Mouse (Mus musculus): ENCODE measurements around the gene Fthl17d. TPM values are rescaled to one million over a fixed set of nuclear protein-coding genes. Genes with fewer than 3 reads are reported as not detected.

The Fthl17d gene
- polyA plus RNA-seq (2015; fragmentation: Nextera tagmentation; extraction: Ambion mirVana): not detected in 2 replicates

GRCm38 (mm10) chrX:8986655-8987054, at the start of gene Fthl17d:
TSS of gene Fthl17d (minus strand) at chrX:8986755.

GRCm38 (mm10) chrX:9033193-9033592, 46.6 kb upstream of the Fthl17d start, which contains the start of gene Fthl17e:
TSS of gene Fthl17e (plus strand) at chrX:9033493.

GRCm38 (mm10) chrX:8976459-8976858, 10.1 kb downstream of the Fthl17d start, which contains the start of gene Fthl17c:
TSS of gene Fthl17c (minus strand) at chrX:8976559.

GRCm38 (mm10) chrX:8962875-8963274, 23.7 kb downstream of the Fthl17d start, which contains the start of gene Fthl17b:
TSS of gene Fthl17b (minus strand) at chrX:8962975.

Other genes with a start within 250 kb of the Fthl17d start
- gene Ssx9, start 238.3 kb downstream of the Fthl17d start, polyA plus RNA-seq (2015; fragmentation: Nextera tagmentation; extraction: Ambion mirVana): not detected in 2 replicates
- gene Ssxb5, start 183.1 kb downstream of the Fthl17d start, polyA plus RNA-seq (2015; fragmentation: Nextera tagmentation; extraction: Ambion mirVana): not detected in 2 replicates
- gene Gm6592, start 142.8 kb downstream of the Fthl17d start, polyA plus RNA-seq (2015; fragmentation: Nextera tagmentation; extraction: Ambion mirVana): not detected in 2 replicates
- gene Gm5751, start 112.5 kb downstream of the Fthl17d start, polyA plus RNA-seq (2015; fragmentation: Nextera tagmentation; extraction: Ambion mirVana): not detected in 2 replicates
- gene B630019K06Rik, start 94.4 kb downstream of the Fthl17d start, polyA plus RNA-seq (2015; fragmentation: Nextera tagmentation; extraction: Ambion mirVana): 41.5 and 51.1 TPM in 2 replicates
- gene Fthl17b, start 23.8 kb downstream of the Fthl17d start, polyA plus RNA-seq (2015; fragmentation: Nextera tagmentation; extraction: Ambion mirVana): not detected in 2 replicates
- not detected in 2 replicates for gene Fthl17c, start 10.2 kb downstream of the Fthl17d start, polyA plus RNA-seq (2015; fragmentation: Nextera tagmentation; extraction: Ambion mirVana)
- not detected in 2 replicates for gene Fthl17e, start 46.7 kb upstream of the Fthl17d start, polyA plus RNA-seq (2015; fragmentation: Nextera tagmentation; extraction: Ambion mirVana)
- not detected in 2 replicates for gene Fthl17f, start 76.3 kb upstream of the Fthl17d start, polyA plus RNA-seq (2015; fragmentation: Nextera tagmentation; extraction: Ambion mirVana)
- not detected in 2 replicates for gene 4930402K13Rik, start 117.8 kb upstream of the Fthl17d start, polyA plus RNA-seq (2015; fragmentation: Nextera tagmentation; extraction: Ambion mirVana)
- gene Lancl3, start 213.1 kb upstream of the Fthl17d start, polyA plus RNA-seq (2015; fragmentation: Nextera tagmentation; extraction: Ambion mirVana): 2.8 and 2.9 TPM in 2 replicates

All from neural tube, postnatal 0 days (tissue).